Mouse (Mus musculus) G1E (cell line): ENCODE data around the gene Inafm2.

Experiments
- CTCF ChIP-seq: IDR thresholded peaks from 2 replicates; pipeline ENCODE4 v1.5.1; 2012; ENCODE audit warnings: low read depth, low read length, inconsistent platforms, mixed read lengths
- GATA1 ChIP-seq: IDR thresholded peaks from 2 replicates; pipeline ENCODE4 v1.6.1; 2012; ENCODE audit warnings: borderline replicate concordance, low read length, inconsistent platforms, mixed read lengths
- TAL1 ChIP-seq: conservative IDR thresholded peaks from 2 replicates; pipeline ENCODE4 v1.6.1; 2012; ENCODE audit warnings: low read depth, low read length, inconsistent platforms, mixed read lengths

GRCm38 (mm10) chr2:118714230-118714629 lies 31.3 kb upstream of the Inafm2 start:
- TF ChIP-seq CTCF (no peak), GATA1 (no peak), TAL1 (no peak)
